Mouse (Mus musculus): ENCODE data around the gene Ccdc34.

DNA sequence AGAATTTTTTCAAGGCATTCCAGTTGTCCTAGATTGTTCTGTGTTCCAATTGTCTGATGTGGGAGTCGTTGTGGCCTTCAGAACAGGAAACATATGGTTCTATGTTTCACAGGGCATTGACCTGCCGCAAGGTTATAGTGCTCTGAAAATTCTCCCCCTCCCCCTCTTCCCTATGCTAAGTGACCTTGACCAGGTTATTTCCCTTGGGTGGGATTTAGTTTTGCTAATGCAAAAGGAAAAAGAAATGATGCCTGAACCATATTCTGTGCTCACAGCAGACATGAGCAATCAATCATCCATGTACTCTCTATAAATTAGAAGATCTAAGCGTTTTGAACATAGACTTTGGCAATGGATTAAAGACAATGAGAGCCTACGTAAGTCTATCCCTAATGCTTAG, 186.6 kb downstream of the Ccdc34 start:
- TF ChIP-seq MEF2A (IDR thresholded peaks at IDR 0.05; ENCODE audit: borderline replicate concordance, low read depth, low read length) (no peak), ZKSCAN1 (IDR thresholded peaks at IDR 0.05; ENCODE audit: borderline replicate concordance, low read depth, low read length) (no peak), CTCF (conservative IDR thresholded peaks at IDR 0.05 in 1 of 2, IDR thresholded peaks at IDR 0.05 in 1 of 2; ENCODE audit: low read depth in 2 of 2, low read length in 2 of 2) (no peak), UBTF (IDR thresholded peaks at IDR 0.05; ENCODE audit: low read depth, low read length) (no peak), EP300 (IDR thresholded peaks at IDR 0.05; ENCODE audit: low read length) (no peak), PAX5 (IDR thresholded peaks at IDR 0.05; ENCODE audit: low read length) (no peak), POLR2A (IDR thresholded peaks at IDR 0.05; ENCODE audit: low read depth, low read length) (no peak), CHD2 (IDR thresholded peaks at IDR 0.05; ENCODE audit: low read length) (no peak), NRF1 (IDR thresholded peaks at IDR 0.05; ENCODE audit: low read depth, low read length) (no peak), MAFK (IDR thresholded peaks at IDR 0.05; ENCODE audit: insufficient replicate concordance, low read length) (no peak), JUN (IDR thresholded peaks at IDR 0.05; ENCODE audit: insufficient read depth, low read depth, low read length) (no peak), ZC3H11A (IDR thresholded peaks at IDR 0.05; ENCODE audit: low read depth, low read length) (no peak), MAX (IDR thresholded peaks at IDR 0.05; ENCODE audit: low read length) (no peak)
